Mouse (Mus musculus) olfactory bulb, adult 2 months (tissue): ENCODE results near the gene Elf1.

Experiments
- CTCF ChIP-seq: fragments of 200-500 bp; IDR thresholded peaks from 2 replicates; pipeline ENCODE4 v1.5.1; 2012; ENCODE audit warnings: low read depth, mild to moderate bottlenecking, low read length, moderate library complexity; ENCODE audit not compliant: insufficient read depth
- POLR2A ChIP-seq: fragments of 200-500 bp; IDR thresholded peaks from 2 replicates; pipeline ENCODE4 v1.6.1; 2012; ENCODE audit warnings: mild to moderate bottlenecking, low read depth, low read length, moderate library complexity; ENCODE audit not compliant: insufficient read depth

GRCm38 (mm10) chr14:79587139-79587851 lies 106.3 kb downstream of the Elf1 start, which contains the start of gene Sugt1:
- TF ChIP-seq POLR2A (no peak; the same call in none of the 2 replicates), CTCF (no peak)
